Mouse (Mus musculus) forebrain, embryonic 14.5 days (tissue): ENCODE results near the gene Ttc22. TPM values are rescaled to one million over a fixed set of nuclear protein-coding genes. Genes with fewer than 3 reads are reported as not detected.

ENCODE experiments used
- ATAC-seq: fragments of 200-750 bp; cut with Nextera tagmentation; 2 replicates; pipeline ENCODE4 v1.8.0; 2017; ENCODE audit warnings: mild to moderate bottlenecking, moderate library complexity
- DNase-seq: peaks from one replicate; pipeline ENCODE4 v3.0.0-alpha.2; 2015; ENCODE audit warnings: low spot score
- H3K27ac ChIP-seq: fragments of 300-500 bp; sonication (generic); 2 replicates; pipeline ENCODE4 v1.5.1; 2014; ENCODE audit warnings: low read depth, mild to moderate bottlenecking, control low read depth, low read length, moderate library complexity
- H3K27me3 ChIP-seq: fragments of 300-500 bp; sonication (generic); replicated peaks from 2 replicates; pipeline ENCODE4 v1.6.1; 2014; ENCODE audit warnings: low read length, control low read depth, mixed read lengths; ENCODE audit not compliant: control insufficient read depth, insufficient read depth
- H3K36me3 ChIP-seq: fragments of 300-500 bp; sonication (generic); 2 replicates; pipeline ENCODE4 v1.6.1; 2014; ENCODE audit warnings: low read length, control low read depth; ENCODE audit not compliant: control insufficient read depth, insufficient read depth
- H3K4me1 ChIP-seq: fragments of 300-500 bp; sonication (generic); 2 replicates; pipeline ENCODE4 v1.6.1; 2014; ENCODE audit warnings: antibody characterized with exemption, low read length, control low read depth; ENCODE audit not compliant: control insufficient read depth, insufficient read depth
- H3K4me2 ChIP-seq: fragments of 300-500 bp; sonication (generic); 2 replicates; pipeline ENCODE4 v1.6.1; 2014; ENCODE audit warnings: mild to moderate bottlenecking, control low read depth, low read length
- H3K4me3 ChIP-seq: fragments of 300-500 bp; sonication (generic); 2 replicates; pipeline ENCODE4 v1.5.1; 2014; ENCODE audit warnings: low read depth, low read length, control low read depth
- H3K9ac ChIP-seq: fragments of 300-500 bp; sonication (generic); 2 replicates; pipeline ENCODE4 v1.6.1; 2014; ENCODE audit warnings: mild to moderate bottlenecking, low read length, control low read depth, moderate library complexity
- H3K9me3 ChIP-seq: fragments of 300-500 bp; sonication (generic); replicated peaks from 2 replicates; pipeline ENCODE4 v1.6.1; 2016; ENCODE audit warnings: low read length, control low read depth, mixed read lengths; ENCODE audit not compliant: control insufficient read depth
- WGBS: fragments of 180-500 bp; shearing (Covaris S2); extraction: QIAGEN DNeasy Blood & Tissue Kit; methylation state at CpG from one replicate; pipeline ENCODE4 v1.1.7; 2014; 5-methylcytosine and 5-hydroxymethylcytosine counted together
- polyA plus RNA-seq: library from polyadenylated mRNA; unstranded; fragments of >200 nt; fragmentation: Nextera tagmentation; extraction: Ambion mirVana; gene quantifications from 2 replicates; pipeline ENCODE4 v1.2.1, GENCODE M21; 2014

Ttc22 gene
- polyA plus RNA-seq, 1 experiment from 2014 or later, result 0.53 TPM

- Histone ChIP-seq H3K4me2 (no peak overlapping the region), H3K27me3 (0 out of 2 replicates have a peak, but pooled peaks cover 3% of the 10 kb centered on the region), H3K27ac (no peak overlapping the region), H3K4me3 (no peak overlapping the region), H3K4me1 (no peaks in the 10 kb centered on the region), H3K36me3 (no peaks in the 10 kb centered on the region), H3K9me3 (no peaks in the 10 kb centered on the region), H3K9ac (peak overlapping the region; percentile 4; the same call in 1 of the 2 replicates)
- ATAC-seq (no peak), DNase-seq (no peak)
- WGBS, result 40% methylated on average over 8 of the region's 8 CpGs
Measured at GRCm38 (mm10) chr4:106643483-106644217, 21.4 kb downstream of the Ttc22 start.

- no peak overlapping the region for H3K4me2 ChIP-seq
- no peaks in the 10 kb centered on the region for H3K4me1 ChIP-seq
- 79% methylated on average over 6 of the region's 6 CpGs for WGBS
- no peaks in the 10 kb centered on the region for H3K9me3 ChIP-seq
- no peak overlapping the region for H3K9ac ChIP-seq
- ATAC-seq, result no peak
- 0 out of 2 replicates have a peak, but pooled peaks cover 3% of the 10 kb centered on the region for H3K27me3 ChIP-seq
- H3K36me3 ChIP-seq, result no peaks in the 10 kb centered on the region
- no peak for DNase-seq
- no peak overlapping the region for H3K4me3 ChIP-seq
- H3K27ac ChIP-seq, result no peak overlapping the region
Measured at GRCm38 (mm10) chr4:106644218-106644610, 22.0 kb downstream of the Ttc22 start.

GRCm38 (mm10) chr4:106645797-106646196 lies 23.6 kb downstream of the Ttc22 start:
- no peaks in the 10 kb centered on the region for H3K9me3 ChIP-seq
- no peaks in the 10 kb centered on the region for H3K4me1 ChIP-seq
- no peak overlapping the region for H3K4me2 ChIP-seq
- H3K9ac ChIP-seq, result no peak overlapping the region
- no peak overlapping the region for H3K27ac ChIP-seq
- no peak overlapping the region for H3K4me3 ChIP-seq
- 79% methylated on average over 5 of the region's 5 CpGs for WGBS
- no peaks in the 10 kb centered on the region for H3K36me3 ChIP-seq
- no peak for DNase-seq
- no peak for ATAC-seq
- H3K27me3 ChIP-seq, result 0 out of 2 replicates have a peak, but pooled peaks cover 3% of the 10 kb centered on the region

GRCm38 (mm10) chr4:106647137-106647536 lies 24.9 kb downstream of the Ttc22 start:
- H3K4me3 ChIP-seq, result no peak overlapping the region
- H3K4me2 ChIP-seq, result no peak overlapping the region
- H3K27ac ChIP-seq, result no peak overlapping the region
- H3K27me3 ChIP-seq, result 0 out of 2 replicates have a peak, but pooled peaks cover 3% of the 10 kb centered on the region
- peaks cover 6% of the 10 kb centered on the region for H3K4me1 ChIP-seq
- H3K36me3 ChIP-seq, result no peaks in the 10 kb centered on the region
- WGBS, result 78% methylated on average over 6 of the region's 6 CpGs
- ATAC-seq, result no peak
- no peak for DNase-seq
- no peaks in the 10 kb centered on the region for H3K9me3 ChIP-seq
- no peak overlapping the region for H3K9ac ChIP-seq

- Histone ChIP-seq H3K9ac (peak within 1 kb of the TSS; percentile 84), H3K9me3 (no peaks in the 10 kb centered on the region), H3K36me3 (peaks cover 18% of the 10 kb centered on the region; the same call in 1 of the 2 replicates), H3K27me3 (0 out of 2 replicates have a peak, but pooled peaks cover 3% of the 10 kb centered on the region), H3K4me2 (peak within 1 kb of the TSS; percentile 94), H3K4me1 (peaks cover 6% of the 10 kb centered on the region), H3K4me3 (peak within 1 kb of the TSS; percentile 67), H3K27ac (peak within 1 kb of the TSS; percentile 55; the same call in 1 of the 2 replicates)
- 3% methylated on average over 40 of the region's 40 CpGs for WGBS
- DNase-seq (peak; percentile 99), ATAC-seq (peak; percentile 99)
Measured at GRCm38 (mm10) chr4:106650833-106651527, 28.7 kb downstream of the Ttc22 start, which contains the start of gene Pars2. Pars2 (plus strand) TSS chr4:106651069.

GRCm38 (mm10) chr4:106652546-106652945 lies 30.3 kb downstream of the Ttc22 start:
- 93% methylated on average over 3 of the region's 3 CpGs for WGBS
- ATAC-seq, result no peak
- Histone ChIP-seq H3K4me1 (peaks cover 6% of the 10 kb centered on the region), H3K9me3 (no peaks in the 10 kb centered on the region), H3K27me3 (no peaks in the 10 kb centered on the region), H3K4me3 (no peak overlapping the region), H3K36me3 (peaks cover 27% of the 10 kb centered on the region), H3K9ac (no peak overlapping the region), H3K4me2 (no peak overlapping the region), H3K27ac (no peak overlapping the region)
- DNase-seq, result no peak

- 96% methylated on average over 15 of the region's 15 CpGs for WGBS
- H3K36me3 ChIP-seq, result peaks cover 32% of the 10 kb centered on the region
- no peak overlapping the region for H3K27ac ChIP-seq
- ATAC-seq, result no peak
- H3K9ac ChIP-seq, result no peak overlapping the region
- H3K27me3 ChIP-seq, result no peaks in the 10 kb centered on the region
- no peaks in the 10 kb centered on the region for H3K9me3 ChIP-seq
- H3K4me1 ChIP-seq, result peaks cover 6% of the 10 kb centered on the region
- H3K4me2 ChIP-seq, result no peak overlapping the region
- H3K4me3 ChIP-seq, result no peak overlapping the region
- DNase-seq, result no peak
Measured at GRCm38 (mm10) chr4:106653051-106653450, 30.8 kb downstream of the Ttc22 start.

GRCm38 (mm10) chr4:106655681-106656080 lies 33.4 kb downstream of the Ttc22 start:
- Histone ChIP-seq H3K4me3 (no peak overlapping the region), H3K27me3 (no peaks in the 10 kb centered on the region), H3K4me2 (no peak overlapping the region), H3K36me3 (peaks cover 45% of the 10 kb centered on the region), H3K27ac (no peak overlapping the region), H3K9ac (no peak overlapping the region), H3K4me1 (peaks cover 6% of the 10 kb centered on the region), H3K9me3 (no peaks in the 10 kb centered on the region)
- no peak for ATAC-seq
- no peak for DNase-seq
- 92% methylated on average over 10 of the region's 10 CpGs for WGBS
